Mouse (Mus musculus) retina, postnatal 7 days (tissue): ENCODE measurements at regions not wholly inside any gene's neighbourhood (a gene's known extent, or its start where the extent isn't known, plus 50 kb on each side); places are given as distances from the start of the nearest gene placed in this dataset.

ENCODE experiments used
- DNase-seq: peaks from one replicate; pipeline ENCODE4 v3.0.0-alpha.2; 2012; ENCODE audit warnings: low read depth, low spot score

DNA sequence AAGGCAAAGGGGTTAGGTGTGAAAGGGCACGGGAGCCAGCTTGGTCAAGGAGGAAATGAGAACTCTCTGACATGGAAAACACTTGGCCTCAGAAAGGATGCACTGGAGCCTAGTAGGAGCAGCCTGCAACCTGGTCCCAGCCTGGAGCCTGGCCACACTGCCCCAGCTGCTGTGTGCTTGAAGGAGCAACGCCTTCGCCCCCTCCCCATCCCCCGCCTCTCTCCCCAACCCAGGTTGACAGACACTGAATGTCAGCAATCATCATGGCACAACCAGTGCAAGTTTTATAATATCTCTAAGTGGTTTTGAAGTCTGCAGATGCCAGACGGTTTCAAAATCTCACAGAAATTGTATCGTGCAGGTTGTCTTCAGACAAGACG, 417.6 kb downstream of the Cmpk2 start:
- no peak for DNase-seq

GRCm38 (mm10) chr12:26885831-26886634, 417.0 kb downstream of the Cmpk2 start:
- DNase-seq: no peak

- DNase-seq: no peak
Observed at GRCm38 (mm10) chr12:26885083-26885482, 416.1 kb downstream of the Cmpk2 start.

- DNase-seq: no peak
Observed at GRCm38 (mm10) chr12:26884156-26884555, 415.2 kb downstream of the Cmpk2 start.

DNA sequence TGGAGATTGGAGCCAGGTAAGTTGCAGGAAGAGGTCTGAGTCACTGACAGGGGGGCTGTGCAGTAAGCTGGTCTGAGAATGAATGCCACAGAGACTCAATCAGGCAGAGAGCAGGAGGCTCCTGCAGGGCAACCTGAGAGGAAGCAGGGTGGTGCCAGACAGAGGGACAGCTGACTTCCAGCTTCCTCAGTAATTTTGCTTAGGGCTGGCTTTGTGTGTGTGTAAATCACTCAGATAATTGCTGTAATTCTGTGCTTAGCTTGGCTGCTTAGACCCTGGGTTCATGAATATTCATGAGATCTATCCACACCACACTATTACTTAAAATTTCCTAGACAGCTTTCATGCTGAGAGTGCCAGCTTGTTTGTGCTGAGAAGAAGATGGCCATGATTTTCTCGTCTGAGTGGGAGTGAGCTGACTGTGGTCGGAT, 408.7 kb downstream of the Cmpk2 start:
- no peak for DNase-seq

DNA sequence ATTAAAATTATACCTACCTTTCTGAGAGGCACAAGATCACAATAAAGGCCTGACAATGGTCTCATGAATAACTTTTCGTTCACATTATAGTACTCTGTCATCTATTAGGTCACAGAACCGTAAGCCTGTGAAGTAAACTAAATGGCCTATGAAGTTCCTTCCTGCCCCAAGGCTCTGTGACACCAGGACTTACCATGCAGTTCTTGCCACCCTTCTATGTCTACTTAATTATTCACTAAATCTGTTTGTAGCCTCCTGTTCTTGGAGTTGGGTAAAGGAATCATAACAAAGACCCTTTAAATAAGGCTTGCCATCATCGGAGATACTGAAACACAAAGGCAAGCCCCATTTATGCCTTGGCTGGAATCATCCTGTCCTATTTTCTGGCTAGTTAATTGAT, 408.3 kb downstream of the Cmpk2 start:
- no peak for DNase-seq

DNA sequence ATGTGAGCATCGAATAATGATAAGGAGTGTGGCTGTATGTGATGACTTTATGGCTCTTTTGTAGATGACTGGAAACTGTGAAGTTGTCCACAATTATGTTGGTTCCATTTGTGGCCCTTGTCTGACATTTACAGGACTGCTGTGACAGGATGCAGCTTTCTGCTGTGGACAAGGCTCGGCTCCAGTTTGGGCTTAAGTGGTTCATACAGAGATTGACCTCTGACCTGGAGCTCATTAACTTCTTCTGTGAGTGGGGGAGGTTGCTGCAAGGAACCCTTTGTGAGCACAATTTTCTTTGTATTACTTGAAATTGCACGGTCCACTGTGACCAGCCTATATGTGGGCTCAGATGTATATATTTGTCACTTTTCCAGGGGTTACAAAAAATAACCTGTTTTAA, 403.5 kb downstream of the Cmpk2 start:
- DNase-seq: no peak

- DNase-seq: no peak
Observed at GRCm38 (mm10) chr12:26867731-26868130, 398.7 kb downstream of the Cmpk2 start.

DNA sequence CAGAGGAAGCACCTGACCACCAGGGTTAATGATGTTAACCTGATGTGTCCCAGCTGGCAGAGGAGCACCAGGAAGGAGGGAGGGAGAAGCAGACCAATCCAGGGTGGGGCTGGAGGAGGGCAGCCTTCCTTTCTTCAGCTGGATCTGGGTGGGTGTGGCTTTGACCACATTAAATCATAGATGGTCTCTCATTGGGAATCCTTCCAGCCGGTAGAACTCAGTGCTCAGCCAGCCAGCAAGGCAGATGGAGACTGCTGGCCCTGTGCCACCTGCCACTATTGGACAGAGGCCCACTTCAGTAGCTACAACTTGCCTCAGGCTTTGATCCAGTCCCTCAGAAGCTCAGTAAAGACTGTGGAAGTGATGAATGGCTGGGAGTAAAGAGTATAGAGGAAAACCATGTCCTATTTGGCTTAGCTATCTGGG, 386.1 kb downstream of the Cmpk2 start:
- DNase-seq: peak; percentile 16

- no peak for DNase-seq
Observed at GRCm38 (mm10) chr12:26844917-26845316, 375.9 kb downstream of the Cmpk2 start.

DNA sequence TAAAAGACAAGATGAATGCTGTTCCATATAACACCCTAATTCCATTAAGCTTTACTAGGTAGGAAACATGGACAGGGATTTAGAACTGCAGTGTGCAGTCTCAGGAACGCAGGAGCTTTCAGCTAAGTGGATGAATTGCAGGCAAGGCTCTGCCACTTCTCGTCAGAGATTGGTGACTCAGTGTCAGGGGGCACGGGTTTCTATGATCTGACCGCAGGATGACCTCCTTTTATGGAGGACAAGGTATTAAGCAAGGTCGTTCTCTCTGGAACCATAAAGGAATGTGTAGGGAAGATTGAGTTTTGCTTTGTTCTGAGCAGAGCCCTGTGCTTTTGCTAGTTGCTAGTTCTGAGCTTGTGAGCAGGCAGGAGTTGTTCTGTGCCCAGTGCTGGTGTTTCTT, 373.7 kb downstream of the Cmpk2 start:
- DNase-seq: no peak

DNA sequence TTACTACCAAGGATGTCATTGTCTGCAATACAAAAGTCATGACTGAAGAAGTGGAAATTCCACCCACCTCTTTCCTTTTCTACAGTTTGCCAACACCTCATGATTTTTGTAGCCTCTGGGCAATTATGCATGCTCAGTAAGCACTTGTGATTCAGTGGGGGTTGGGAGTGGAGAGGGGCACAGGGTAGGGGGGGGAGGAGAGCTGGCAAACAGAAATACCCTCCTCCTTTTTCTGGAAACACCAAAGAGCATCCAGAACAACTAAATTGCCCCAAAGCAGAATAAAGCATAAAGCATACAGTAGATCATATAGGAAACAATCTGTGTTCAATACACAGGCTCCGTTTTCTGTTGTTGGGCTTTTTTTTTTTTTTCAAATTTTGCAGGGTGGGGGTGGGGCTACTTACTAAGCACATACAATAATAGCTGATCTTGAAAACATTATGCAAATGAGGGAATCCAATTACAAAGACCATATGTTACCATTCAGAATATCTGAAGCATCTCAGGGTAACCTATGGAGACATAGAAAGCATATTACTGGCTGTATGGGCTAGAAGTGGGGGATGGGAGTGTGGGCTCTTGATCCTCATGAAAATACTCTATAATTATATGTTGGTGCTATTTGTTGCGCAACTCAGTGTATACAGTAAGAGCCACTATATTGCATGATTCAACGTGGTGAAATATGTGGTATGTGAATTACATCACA, 352.4 kb downstream of the Cmpk2 start:
- DNase-seq: no peak

DNA sequence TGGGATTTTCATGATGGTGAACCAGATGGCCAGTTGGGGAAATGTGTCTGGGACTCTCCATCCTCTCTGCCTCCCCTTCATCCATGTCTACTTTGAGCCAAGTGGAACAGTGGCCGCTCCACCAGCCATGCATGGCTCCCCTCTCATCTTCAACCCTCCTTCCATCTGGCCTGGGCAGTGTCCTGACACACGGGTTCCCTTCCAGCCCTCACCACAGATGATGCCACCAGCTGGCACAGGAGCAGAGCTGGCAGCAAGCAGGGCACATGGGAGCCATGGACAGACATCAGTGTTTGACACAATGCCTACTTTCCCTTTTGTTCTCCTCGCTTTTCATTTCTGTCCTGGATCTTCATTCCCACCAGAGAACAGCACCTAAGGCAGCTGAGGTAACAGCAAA, 348.9 kb downstream of the Cmpk2 start:
- DNase-seq: no peak

- no peak for DNase-seq
Observed at GRCm38 (mm10) chr12:26815771-26816170, 346.8 kb downstream of the Cmpk2 start.

DNA sequence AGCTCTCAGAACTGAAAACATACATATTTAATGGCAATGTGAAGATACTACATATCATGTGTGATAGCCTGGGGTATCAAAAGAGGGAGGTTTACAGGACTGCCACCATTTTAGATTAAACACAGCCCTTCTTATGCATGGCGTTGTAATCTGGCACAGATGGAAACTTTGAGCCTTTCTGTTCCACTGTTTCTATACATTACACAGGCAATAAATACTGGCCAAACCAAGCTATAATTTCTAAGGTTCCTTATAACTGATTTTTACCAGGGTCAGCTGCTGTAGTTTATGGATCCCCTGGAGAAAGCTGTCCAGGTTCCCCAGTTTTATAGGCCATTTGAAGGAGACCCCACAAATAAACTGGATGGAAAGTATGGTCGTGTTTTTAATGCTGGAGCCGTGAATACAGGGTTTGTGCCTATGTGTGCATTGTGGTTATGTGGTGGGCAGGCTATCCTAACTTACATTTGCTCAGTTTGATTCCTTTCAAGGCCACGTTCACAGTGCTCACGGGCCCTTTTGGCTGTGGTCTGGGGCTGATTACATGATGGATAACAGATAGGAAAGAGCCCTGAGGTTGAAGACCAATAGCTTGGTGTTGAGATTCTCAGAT, 341.7 kb downstream of the Cmpk2 start:
- no peak for DNase-seq

DNA sequence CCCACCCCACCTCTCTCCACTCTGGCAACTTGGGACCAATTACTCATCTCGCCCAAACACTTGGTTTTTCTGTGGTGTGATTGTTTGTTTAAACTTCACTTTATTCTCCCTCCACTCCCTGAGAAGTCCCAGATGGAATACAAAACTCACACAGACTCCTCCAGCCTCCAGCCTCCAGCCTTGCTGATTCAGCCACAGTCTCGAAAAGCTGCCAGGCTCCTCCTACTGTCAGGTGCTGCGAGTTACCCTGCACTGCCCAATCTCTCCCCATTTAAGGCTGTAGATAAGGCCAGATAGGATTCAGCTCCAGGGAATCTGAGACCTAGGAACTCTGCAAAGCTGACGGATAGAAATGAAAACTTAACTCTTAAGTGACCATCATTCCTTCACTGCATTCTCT, 340.7 kb downstream of the Cmpk2 start:
- no peak for DNase-seq

- DNase-seq: no peak
Observed at GRCm38 (mm10) chr12:26802542-26802941, 333.5 kb downstream of the Cmpk2 start.

DNA sequence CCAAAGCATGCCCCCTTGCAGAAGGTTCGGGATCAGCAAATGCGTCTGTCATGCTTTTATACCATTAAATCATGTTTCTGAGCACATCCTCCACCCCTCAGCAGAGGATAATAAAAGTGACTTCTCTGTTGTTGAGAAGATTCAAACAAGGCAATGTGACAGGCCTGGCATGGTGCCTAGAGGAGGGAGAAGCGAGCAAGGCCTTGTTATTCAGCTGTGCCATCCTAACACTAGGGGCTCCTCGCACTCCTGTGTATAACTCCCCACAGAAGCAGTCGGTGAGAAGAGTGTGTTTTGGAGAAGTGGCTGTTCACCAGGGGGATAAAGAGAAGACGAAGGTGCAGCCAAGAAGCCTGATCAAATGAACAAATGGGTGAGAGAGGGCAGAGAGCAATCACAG, 330.3 kb downstream of the Cmpk2 start:
- no peak for DNase-seq

DNA sequence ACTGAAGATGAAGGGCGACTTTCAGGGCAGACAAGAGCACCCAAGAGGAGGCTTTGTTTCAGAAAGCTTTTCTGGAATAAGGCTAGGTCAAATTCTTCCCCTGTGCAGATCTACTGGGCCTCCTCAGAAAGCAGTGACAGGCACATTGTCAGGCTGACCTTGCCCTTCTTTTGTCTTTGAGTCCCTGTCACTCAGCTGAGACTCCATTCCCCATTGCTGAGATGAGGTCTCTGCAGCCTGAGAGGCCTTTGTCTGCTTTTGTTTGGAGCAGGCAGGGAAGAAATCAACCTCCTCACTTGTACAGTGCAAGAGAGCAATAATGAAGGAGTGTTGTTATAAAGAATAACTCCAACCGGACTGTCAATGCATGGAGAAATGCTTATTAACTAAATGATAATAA, 327.4 kb downstream of the Cmpk2 start:
- no peak for DNase-seq

DNA sequence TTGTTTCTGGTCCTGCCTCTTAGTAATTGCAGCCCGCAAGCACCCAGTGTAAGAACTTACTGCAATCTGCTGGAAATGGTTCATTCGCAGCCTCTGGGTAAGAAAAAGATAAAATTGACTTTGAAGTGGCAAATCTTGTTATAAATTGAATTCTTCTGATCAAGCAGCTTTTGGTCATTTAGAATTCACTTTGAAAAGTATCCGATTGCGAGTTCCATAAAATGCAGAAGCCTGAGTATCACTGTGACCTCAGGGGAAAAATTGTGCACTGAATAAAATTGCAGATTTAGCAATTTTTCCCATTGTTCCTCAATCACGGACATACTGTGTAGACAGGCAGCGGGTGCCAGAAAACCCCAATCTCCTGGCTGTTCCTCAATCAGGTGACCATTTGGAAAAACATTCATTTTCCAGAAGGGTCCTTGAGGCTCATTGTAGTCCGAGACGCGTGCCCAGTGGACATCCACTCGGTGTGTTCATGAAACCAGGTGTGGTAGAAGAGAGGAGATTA, 320.4 kb downstream of the Cmpk2 start:
- DNase-seq: no peak

DNA sequence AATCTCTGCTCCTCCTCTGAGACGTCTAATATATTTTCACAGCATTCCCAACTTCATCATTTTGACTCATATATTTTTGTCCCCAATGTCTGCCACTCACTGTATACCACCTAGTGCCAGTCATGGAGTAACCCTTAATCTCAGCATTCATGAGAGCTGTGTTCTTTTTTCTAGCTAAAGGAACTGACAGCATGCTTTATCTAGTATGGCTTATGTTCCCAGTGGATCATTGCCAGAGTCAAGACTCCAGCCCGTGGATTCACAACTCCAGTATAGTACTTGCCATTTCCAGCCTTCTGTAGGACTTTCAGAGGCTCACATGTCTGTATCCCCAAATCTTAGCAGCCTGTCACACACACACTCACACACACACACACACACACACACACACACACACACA, 316.5 kb downstream of the Cmpk2 start:
- no peak for DNase-seq

GRCm38 (mm10) chr12:26784426-26784825, 315.4 kb downstream of the Cmpk2 start:
- DNase-seq: no peak

DNA sequence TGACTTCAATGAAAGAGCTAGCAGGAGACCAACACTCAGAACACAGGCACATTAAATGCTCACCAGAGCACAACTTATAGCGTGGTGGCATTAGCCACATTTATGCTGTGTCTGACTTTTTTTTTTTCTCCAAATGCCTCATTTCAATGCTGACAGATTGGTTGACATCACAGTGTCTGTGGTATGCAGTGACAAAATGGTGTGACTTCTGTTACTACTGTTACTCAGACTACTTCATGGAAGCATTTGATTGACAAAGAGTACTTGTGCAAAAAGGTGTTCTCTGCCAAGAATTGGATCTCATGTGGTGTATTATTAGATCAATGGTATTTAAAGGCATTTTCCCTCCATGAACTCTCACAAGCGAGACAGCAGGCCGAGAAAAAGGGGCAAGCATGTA, 314.8 kb downstream of the Cmpk2 start:
- DNase-seq: no peak
